Mouse (Mus musculus) activated CD4-positive, CD25-positive, alpha-beta regulatory T cell, adult 4 months (primary cell): ENCODE measurements at regions not wholly inside any gene's neighbourhood (a gene's known extent, or its start where the extent isn't known, plus 50 kb on each side); places are given as distances from the start of the nearest gene placed in this dataset.

ENCODE experiments used
- ATAC-seq: one replicate; pipeline ENCODE4 v1.8.0; 2017

GRCm38 (mm10) chr9:25374161-25374560 lies 107.2 kb upstream of the Eepd1 start:
- ATAC-seq = no peak

DNA sequence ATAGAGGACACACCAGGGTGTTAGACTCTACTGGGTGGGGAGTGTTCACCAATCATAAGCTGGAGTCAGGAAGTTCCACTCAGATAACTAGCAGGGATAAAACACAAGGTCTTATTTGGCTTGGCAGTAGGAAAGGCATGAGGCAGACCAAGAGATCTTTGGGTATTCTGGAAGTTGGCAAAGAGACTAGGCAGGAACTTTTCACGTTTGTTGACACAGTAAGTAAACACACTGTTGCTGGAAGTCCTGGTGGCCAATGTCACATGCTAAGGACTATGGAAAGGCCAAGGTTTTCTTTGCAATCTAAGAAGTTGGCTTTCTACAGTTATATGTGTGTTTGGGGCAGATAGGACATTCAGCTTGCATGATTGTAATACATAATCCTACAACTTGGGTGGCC lies 105.1 kb upstream of the Eepd1 start:
- ATAC-seq = no peak

DNA sequence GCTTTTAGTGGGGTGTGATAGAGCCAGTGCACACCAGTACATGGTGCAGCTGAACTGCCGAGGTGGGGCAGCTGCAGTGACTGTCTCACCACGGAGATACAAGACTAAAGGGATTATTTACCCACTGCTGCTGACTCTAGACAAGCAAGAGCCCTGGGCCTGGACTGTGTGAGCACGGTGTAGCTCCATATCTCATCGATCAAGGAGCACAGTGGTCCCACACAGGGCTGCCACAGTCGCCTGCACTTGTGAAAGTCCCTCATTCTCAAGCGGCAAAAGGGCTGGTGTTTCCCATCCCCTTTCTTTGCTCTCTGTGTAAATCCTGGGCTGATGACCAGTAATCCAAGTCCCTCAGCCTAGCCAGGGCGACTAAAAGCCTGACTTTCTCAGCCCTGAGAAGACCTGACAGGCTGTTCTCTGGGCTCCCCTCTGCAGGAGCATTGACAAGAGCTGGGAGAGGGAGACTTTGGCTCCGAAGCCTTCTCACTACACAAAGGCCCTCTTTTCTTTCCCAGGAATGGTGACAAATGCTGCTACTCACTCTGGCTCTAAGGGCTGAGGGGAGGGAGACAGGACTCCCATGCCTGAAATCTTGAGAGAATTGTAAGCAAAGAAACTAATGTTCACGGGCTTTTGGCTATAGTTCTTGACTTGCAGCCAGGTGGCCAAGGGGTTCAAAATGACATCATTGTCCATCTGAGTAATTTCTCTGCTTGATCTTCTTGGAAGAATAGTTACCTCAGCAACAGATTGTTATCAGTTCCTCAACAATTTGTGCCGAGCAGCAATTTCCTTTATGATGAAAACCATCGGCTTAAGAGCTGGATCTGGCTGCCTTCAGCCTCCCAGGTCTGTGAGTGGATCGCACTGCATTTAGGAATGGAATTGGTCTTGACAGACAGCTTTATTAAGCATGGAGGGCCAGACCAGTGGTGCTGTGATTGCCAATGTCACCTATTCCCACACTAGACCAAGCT lies 103.3 kb upstream of the Eepd1 start:
- ATAC-seq = no peak

DNA sequence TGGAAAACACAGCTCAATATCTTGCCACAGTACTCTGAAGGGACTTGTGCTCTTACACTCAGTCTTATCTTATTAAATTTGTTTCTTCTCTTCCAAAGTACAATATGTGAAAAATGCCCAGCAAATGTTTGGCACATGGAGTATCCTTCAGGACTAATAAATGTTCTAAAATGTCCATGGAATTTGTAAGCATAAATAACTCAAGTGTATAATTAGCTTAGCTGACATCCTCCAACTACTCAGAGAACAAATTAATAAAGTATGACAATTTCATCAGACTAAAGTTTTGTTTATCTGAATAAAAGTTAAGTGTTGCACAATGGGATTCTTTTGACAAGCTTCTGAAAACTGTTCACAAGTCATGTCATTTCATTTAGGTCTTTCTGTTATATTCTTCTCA lies 96.0 kb upstream of the Eepd1 start:
- ATAC-seq = no peak

DNA sequence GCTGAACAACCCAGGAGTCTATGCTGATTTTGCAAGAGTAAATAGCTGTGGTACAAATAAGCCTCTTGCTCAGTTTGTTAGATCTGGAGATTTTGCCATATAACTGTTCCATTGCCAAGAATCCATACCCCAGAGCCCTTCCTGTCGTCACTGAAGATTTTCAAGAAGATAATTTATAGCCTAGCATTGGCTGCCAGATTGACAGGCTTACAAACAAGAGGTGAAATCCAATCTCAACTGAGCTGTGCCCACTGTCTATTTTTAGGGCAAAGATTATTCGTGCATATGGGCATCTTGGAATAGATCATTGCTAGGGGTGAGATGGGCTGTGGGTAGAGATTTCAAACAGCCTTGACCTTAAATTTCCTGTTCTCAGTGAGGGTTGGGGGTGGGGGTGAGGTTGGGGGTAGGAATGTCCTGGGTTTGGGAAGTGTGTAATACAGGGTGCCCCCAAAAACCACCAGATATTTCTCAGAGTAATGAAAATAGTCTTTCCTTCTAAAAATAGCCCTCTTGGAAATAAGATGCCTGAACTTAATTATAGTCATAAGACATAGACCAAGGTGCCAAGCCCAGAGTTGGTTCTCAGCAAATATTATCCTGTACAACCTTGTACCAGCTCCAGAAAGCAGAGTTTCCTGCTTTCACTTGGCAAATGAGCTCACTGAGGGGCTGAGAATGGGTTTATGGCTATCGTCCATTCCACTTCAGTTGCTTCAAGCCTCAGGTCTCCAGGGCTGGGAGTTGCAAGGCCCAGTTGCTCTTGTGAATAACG lies 93.3 kb upstream of the Eepd1 start:
- ATAC-seq = no peak

GRCm38 (mm10) chr9:25389351-25389750 lies 92.0 kb upstream of the Eepd1 start:
- no peak for ATAC-seq

GRCm38 (mm10) chr9:25400647-25401335 lies 80.6 kb upstream of the Eepd1 start:
- no peak for ATAC-seq

GRCm38 (mm10) chr9:25405848-25406247 lies 75.5 kb upstream of the Eepd1 start:
- ATAC-seq = no peak

- no peak for ATAC-seq
Measured at GRCm38 (mm10) chr9:25408518-25408917, 72.8 kb upstream of the Eepd1 start.

DNA sequence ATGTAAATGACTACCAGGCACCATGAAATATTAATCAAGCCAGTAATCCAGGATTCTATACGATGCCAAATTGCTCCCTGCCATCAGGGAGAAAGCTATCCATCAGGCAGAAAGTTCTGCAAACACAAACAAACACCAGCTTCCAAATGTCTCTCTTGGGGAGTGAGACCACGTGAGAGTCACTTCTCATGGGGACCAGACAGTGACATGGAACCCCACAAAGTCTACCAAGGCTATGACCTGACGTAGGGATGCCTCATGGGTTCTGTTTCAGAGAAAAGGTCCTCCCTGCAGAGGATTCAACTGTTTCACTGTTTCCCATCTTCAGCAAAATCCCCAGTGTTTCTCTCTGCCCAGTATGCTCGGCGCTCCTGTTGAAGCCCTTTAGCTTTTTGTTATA lies 71.6 kb upstream of the Eepd1 start:
- ATAC-seq = no peak

DNA sequence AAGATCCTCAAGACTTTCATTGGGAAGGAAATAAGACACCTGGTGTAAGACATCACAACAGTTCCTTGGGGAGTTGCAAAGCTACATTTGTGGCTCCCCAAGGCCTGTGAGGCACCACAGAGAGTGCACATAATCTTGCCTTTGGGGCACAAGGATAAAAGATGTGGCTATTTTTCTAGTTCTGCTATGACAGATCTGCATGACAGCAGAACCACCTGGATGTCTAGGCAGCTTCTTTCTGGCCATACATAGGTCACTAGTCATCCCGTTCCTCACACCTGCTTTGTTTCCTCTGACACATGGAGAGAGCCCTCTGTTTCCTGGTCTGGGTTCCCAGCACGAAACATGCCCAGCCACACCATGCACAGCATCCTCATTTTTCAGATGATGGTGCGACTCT lies 67.5 kb upstream of the Eepd1 start:
- ATAC-seq = no peak

DNA sequence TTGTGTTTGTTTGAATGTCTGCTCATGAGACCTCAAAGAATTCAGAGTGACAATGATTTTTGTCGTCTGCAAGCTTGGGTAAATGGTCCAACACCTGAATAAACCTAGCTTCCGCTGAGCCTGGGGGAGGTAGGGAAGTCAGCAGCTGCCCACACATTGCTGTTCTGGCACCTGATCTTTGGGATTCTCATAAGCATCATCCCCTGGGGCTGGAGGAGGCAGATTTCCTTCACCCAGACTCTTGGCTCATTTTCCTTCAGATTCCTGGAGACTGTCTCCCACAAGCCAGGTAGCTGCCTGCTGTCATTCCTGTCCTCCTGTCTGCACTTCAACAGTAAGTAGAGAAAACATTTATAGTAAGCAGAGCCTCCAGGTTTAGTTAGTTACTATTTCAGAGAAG lies 67.0 kb upstream of the Eepd1 start:
- ATAC-seq = no peak

GRCm38 (mm10) chr9:25426941-25427340 lies 54.4 kb upstream of the Eepd1 start:
- no peak for ATAC-seq

DNA sequence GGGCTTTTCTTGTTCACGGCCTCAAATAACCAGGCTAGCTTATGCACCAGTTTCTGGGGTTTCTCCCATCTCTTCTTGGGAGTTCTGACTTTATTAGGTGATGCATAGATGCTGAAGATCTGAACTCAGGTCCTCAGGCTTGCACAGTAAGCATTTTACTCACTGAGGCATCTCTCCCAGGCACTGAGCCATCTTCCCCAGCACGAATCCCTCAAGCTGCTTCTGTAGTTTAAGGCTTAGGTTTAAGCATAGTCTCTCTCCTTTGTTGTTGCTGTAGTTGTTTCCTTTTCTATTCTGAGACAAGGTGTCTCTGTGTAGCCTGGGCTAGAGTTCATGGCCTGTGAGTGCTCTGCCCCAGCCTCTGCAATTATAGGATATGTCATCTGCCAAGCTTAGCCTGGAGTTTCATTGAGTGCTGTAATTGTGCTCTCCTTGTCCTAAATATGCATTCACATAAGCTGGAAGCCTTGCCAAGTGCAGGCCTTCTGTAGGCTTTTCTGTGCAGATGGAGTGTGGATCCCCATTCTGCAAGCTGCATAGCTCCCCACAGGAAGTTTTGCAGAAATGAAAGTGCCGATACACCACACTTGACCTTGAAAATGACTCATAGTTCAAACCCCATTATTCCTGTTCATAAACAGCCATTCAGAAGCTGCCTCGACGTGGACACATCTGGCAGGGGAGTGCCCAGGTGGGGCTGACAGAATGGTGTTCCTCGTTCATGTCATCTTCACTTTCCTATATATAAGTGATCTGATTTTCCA lies 51.7 kb upstream of the Eepd1 start:
- peak; percentile 55 for ATAC-seq
